Comparison of ENCODE assay signal across 8 mouse cellular contexts in genomic region chr6:136808014-136808417, GRCm38 (mm10). TPM values are rescaled to one million over a fixed set of nuclear protein-coding genes. Genes with fewer than 3 reads are reported as not detected.
DNase-seq lines count a peak whose midpoint lies in the region; ATAC-seq lines count a peak whose summit lies in the region.

TSS of gene H2afj (plus strand) at chr6:136808244.

- no peaks in the 10 kb centered on the region for H3K9me3 ChIP-seq in intestine, embryonic 14.5 days (ENCODE audit: control insufficient read depth, low read length)

- H3K4me2 ChIP-seq in intestine, embryonic 14.5 days (ENCODE audit: low read length), result peak within 1 kb of the TSS; percentile 96

- WGBS in intestine, embryonic 14.5 days, result under 1% methylated on average over 34 of the region's 34 CpGs

- peak; percentile 99 for DNase-seq in adrenal gland, adult 18-20 months (ENCODE audit: low spot score in 2 of 2)
- DNase-seq in embryo, embryonic 11 days, result peak; percentile 96
- peak; percentile 98 for DNase-seq in gastrocnemius, postnatal 25 days
- DNase-seq in intestine, embryonic 14.5 days (ENCODE audit: low spot score), result peak; percentile 100
- DNase-seq in left cerebral cortex, postnatal 14 days (ENCODE audit: low spot score in 2 of 2), result peak; percentile 98
- DNase-seq in mesoderm, embryonic 11.5 days (ENCODE audit: low read depth, low spot score), result peak; percentile 96
- DNase-seq in right cerebral cortex, postnatal 36 days (ENCODE audit: low spot score in 2 of 2), result peak; percentile 95 to 96
- DNase-seq in yolk sac, embryonic 10.5 days (ENCODE audit: low spot score), result peak; percentile 98

- H3K4me3 ChIP-seq in intestine, embryonic 14.5 days (ENCODE audit: low read depth, low read length), result peak within 1 kb of the TSS; percentile 76

- H3K9ac ChIP-seq in intestine, embryonic 14.5 days (ENCODE audit: low read length), result peak within 1 kb of the TSS; percentile 65

- H3K27me3 ChIP-seq in intestine, embryonic 14.5 days (replicated peaks; ENCODE audit: control insufficient read depth, insufficient read depth, low read length), result no peaks in the 10 kb centered on the region

- peak; percentile 77 for ATAC-seq in intestine, embryonic 14.5 days (replicated peaks; ENCODE audit: low FRiP score, low TSS enrichment, low read depth)

- peaks cover 23% of the 10 kb centered on the region for H3K4me1 ChIP-seq in intestine, embryonic 14.5 days (replicated peaks; ENCODE audit: control insufficient read depth, insufficient read depth, low read length)

- H3K36me3 ChIP-seq in intestine, embryonic 14.5 days (ENCODE audit: control insufficient read depth, insufficient read depth, low read length), result peaks cover 14% of the 10 kb centered on the region

- intact Hi-C loops in left cerebral cortex, postnatal 14 days (cut with DNase I), result no loop called here

- H3K27ac ChIP-seq in intestine, embryonic 14.5 days (ENCODE audit: low read depth), result peak within 1 kb of the TSS; percentile 85

RNA-seq across cellular contexts. Expression of gene H2afj, which starts in this region (rescaled TPM):
- total RNA-seq in adrenal gland, adult 18-20 months (2021), result 100 to 1,000 TPM; 104 to 207 TPM
- total RNA-seq in gastrocnemius, postnatal 25 days (2021), result 10 to 100 TPM; 16.4 to 17.9 TPM
- 152 and 182 TPM in 2 replicates for polyA plus RNA-seq in intestine, embryonic 14.5 days (2014; fragmentation: Nextera tagmentation; extraction: Ambion mirVana)
- total RNA-seq in left cerebral cortex, postnatal 14 days (2021), result 10 to 100 TPM; 65.7 to 66.8 TPM

Comparison
In these comparisons a context has a peak if more than half of its experiments do, and no peak if none do; other contexts are left out.
1. Peak in every context shown above with its lines: DNase-seq, ATAC-seq, H3K4me3 ChIP-seq and H3K27ac ChIP-seq.